Mouse (Mus musculus): Measurements from ENCODE around the gene Vac14.

DNA sequence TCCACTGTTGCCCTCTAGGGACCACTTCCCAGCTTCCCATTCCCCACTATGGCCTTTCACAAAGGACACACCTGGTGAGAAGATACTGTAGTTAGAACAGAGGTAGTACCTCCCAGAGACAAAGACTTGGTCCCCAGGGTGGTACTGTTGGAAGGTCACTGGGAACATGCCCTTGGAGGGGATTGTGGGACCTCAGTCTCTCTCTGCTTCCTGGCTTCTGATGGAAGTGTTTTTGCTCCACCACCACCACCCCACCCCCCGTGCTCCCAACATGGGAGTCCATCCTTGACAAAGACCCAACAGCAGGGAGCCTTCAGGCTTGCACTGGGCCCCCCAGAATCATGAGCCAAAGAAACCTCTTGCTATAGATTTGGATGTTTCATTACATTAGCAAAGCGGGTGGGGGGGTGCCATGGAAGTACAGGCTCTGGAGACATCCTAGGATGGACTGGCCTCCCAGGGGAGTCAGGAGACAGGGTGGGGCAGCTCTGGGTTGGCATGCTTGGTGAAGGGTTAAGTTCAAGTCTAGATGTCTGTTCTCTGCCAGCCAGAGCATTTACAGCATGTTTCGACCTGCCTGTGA lies 88.0 kb downstream of the Vac14 start:
- TF ChIP-seq CTCF (IDR thresholded peaks at IDR 0.05; ENCODE audit: low read depth, low read length) (no peak), EP300 (IDR thresholded peaks at IDR 0.05; ENCODE audit: insufficient read depth, low read depth, low read length) (no peak)

Measured in ES-Bruce4 (cell line).